Mouse (Mus musculus) liver, embryonic 15.5 days (tissue): ENCODE measurements around the gene Meis1. TPM values are rescaled to one million over a fixed set of nuclear protein-coding genes. Genes with fewer than 3 reads are reported as not detected.

Experiments
- ATAC-seq: fragments of 200-750 bp; cut with Nextera tagmentation; 2 replicates; pipeline ENCODE4 v1.8.0; 2017; ENCODE audit warnings: moderate number of reproducible peaks, mild to moderate bottlenecking, moderate library complexity; ENCODE audit not compliant: insufficient read depth
- H3K27ac ChIP-seq: fragments of 300-500 bp; sonication (generic); replicated peaks from 2 replicates; pipeline ENCODE4 v1.5.1; 2015; ENCODE audit warnings: mild to moderate bottlenecking, inconsistent platforms
- H3K27me3 ChIP-seq: fragments of 300-500 bp; sonication (generic); 2 replicates; pipeline ENCODE4 v1.6.1; 2015; ENCODE audit warnings: mild to moderate bottlenecking, inconsistent platforms
- H3K36me3 ChIP-seq: fragments of 300-500 bp; sonication (generic); replicated peaks from 2 replicates; pipeline ENCODE4 v1.6.1; 2015; ENCODE audit warnings: moderate library complexity, mild to moderate bottlenecking, inconsistent platforms
- H3K4me1 ChIP-seq: fragments of 300-500 bp; sonication (generic); replicated peaks from 2 replicates; pipeline ENCODE4 v1.6.1; 2015; ENCODE audit warnings: inconsistent platforms
- H3K4me2 ChIP-seq: fragments of 300-500 bp; sonication (generic); 2 replicates; pipeline ENCODE4 v1.6.1; 2015; ENCODE audit warnings: moderate library complexity, mild to moderate bottlenecking, inconsistent platforms
- H3K4me3 ChIP-seq: fragments of 300-500 bp; sonication (generic); replicated peaks from 2 replicates; pipeline ENCODE4 v1.5.1; 2015; ENCODE audit warnings: mild to moderate bottlenecking, inconsistent platforms
- H3K9ac ChIP-seq: fragments of 300-500 bp; sonication (generic); 2 replicates; pipeline ENCODE4 v1.6.1; 2015; ENCODE audit warnings: moderate library complexity, mild to moderate bottlenecking, inconsistent platforms
- H3K9me3 ChIP-seq: fragments of 300-500 bp; sonication (generic); replicated peaks from 2 replicates; pipeline ENCODE4 v1.6.1; 2016; ENCODE audit warnings: inconsistent platforms
- WGBS: fragments of 180-500 bp; shearing (Covaris S2); methylation state at CpG from one replicate; pipeline ENCODE4 v1.1.7; 2015; ENCODE audit warnings: mixed read lengths; ENCODE audit not compliant: insufficient replicate concordance; 5-methylcytosine and 5-hydroxymethylcytosine counted together
- polyA plus RNA-seq: library from polyadenylated mRNA; unstranded; fragments of >200 nt; fragmentation: Nextera tagmentation; extraction: Ambion mirVana; gene quantifications from 2 replicates; pipeline ENCODE4 v1.2.1, GENCODE M21; 2015

The Meis1 gene
- polyA plus RNA-seq, 1 experiment from 2014 or later, result 8.1 TPM

- no peaks in the 10 kb centered on the region for H3K9me3 ChIP-seq
- H3K27me3 ChIP-seq, result peaks cover 65% of the 10 kb centered on the region
- peak overlapping the region; percentile 49 for H3K4me3 ChIP-seq
- peak overlapping the region; percentile 67 for H3K4me2 ChIP-seq
- no peak overlapping the region for H3K9ac ChIP-seq
- no peak for ATAC-seq
- 11% methylated on average over 12 of the region's 12 CpGs for WGBS
- H3K27ac ChIP-seq, result no peak overlapping the region
- no peaks in the 10 kb centered on the region for H3K36me3 ChIP-seq
- no peaks in the 10 kb centered on the region for H3K4me1 ChIP-seq
Measured at GRCm38 (mm10) chr11:19014113-19014440, 4.7 kb downstream of the Meis1 start.

GRCm38 (mm10) chr11:19013141-19014112 lies 5.4 kb downstream of the Meis1 start:
- no peak for ATAC-seq
- Histone ChIP-seq H3K9ac (no peak overlapping the region), H3K9me3 (no peaks in the 10 kb centered on the region), H3K4me1 (no peaks in the 10 kb centered on the region), H3K27me3 (peaks cover 58% of the 10 kb centered on the region), H3K4me2 (peak overlapping the region; percentile 67), H3K27ac (no peak overlapping the region), H3K36me3 (no peaks in the 10 kb centered on the region), H3K4me3 (peak overlapping the region; percentile 49)
- 26% methylated on average over 25 of the region's 25 CpGs for WGBS

GRCm38 (mm10) chr11:19012463-19013115 lies 6.2 kb downstream of the Meis1 start:
- ATAC-seq, result no peak
- Histone ChIP-seq H3K36me3 (no peaks in the 10 kb centered on the region), H3K9me3 (no peaks in the 10 kb centered on the region), H3K4me2 (no peak overlapping the region), H3K4me3 (no peak overlapping the region), H3K27me3 (peaks cover 52% of the 10 kb centered on the region), H3K9ac (no peak overlapping the region), H3K4me1 (no peaks in the 10 kb centered on the region), H3K27ac (no peak overlapping the region)
- 47% methylated on average over 2 of the region's 2 CpGs for WGBS

- Histone ChIP-seq H3K4me2 (no peak overlapping the region), H3K9me3 (no peaks in the 10 kb centered on the region), H3K4me1 (no peaks in the 10 kb centered on the region), H3K27me3 (peaks cover 47% of the 10 kb centered on the region), H3K27ac (no peak overlapping the region), H3K9ac (no peak overlapping the region), H3K4me3 (no peak overlapping the region), H3K36me3 (no peaks in the 10 kb centered on the region)
- no peak for ATAC-seq
- WGBS, result 52% methylated on average over 2 of the region's 2 CpGs
Measured at GRCm38 (mm10) chr11:19012001-19012400, 6.8 kb downstream of the Meis1 start.

- Histone ChIP-seq H3K9ac (no peak overlapping the region), H3K4me2 (no peak overlapping the region), H3K27ac (no peak overlapping the region), H3K9me3 (no peaks in the 10 kb centered on the region), H3K4me3 (no peak overlapping the region), H3K36me3 (no peaks in the 10 kb centered on the region), H3K27me3 (peaks cover 40% of the 10 kb centered on the region), H3K4me1 (no peaks in the 10 kb centered on the region)
- no peak for ATAC-seq
- 52% methylated on average over 9 of the region's 9 CpGs for WGBS
Measured at GRCm38 (mm10) chr11:19011108-19011805, 7.5 kb downstream of the Meis1 start.

GRCm38 (mm10) chr11:19010396-19010811 lies 8.4 kb downstream of the Meis1 start:
- Histone ChIP-seq H3K27me3 (peaks cover 31% of the 10 kb centered on the region), H3K9me3 (no peaks in the 10 kb centered on the region), H3K4me2 (no peak overlapping the region), H3K4me1 (no peaks in the 10 kb centered on the region), H3K36me3 (no peaks in the 10 kb centered on the region), H3K9ac (no peak overlapping the region), H3K4me3 (no peak overlapping the region), H3K27ac (no peak overlapping the region)
- 41% methylated on average over 14 of the region's 14 CpGs for WGBS
- no peak for ATAC-seq

- H3K4me3 ChIP-seq, result no peak overlapping the region
- no peak overlapping the region for H3K27ac ChIP-seq
- H3K4me2 ChIP-seq, result no peak overlapping the region
- no peaks in the 10 kb centered on the region for H3K36me3 ChIP-seq
- no peak overlapping the region for H3K9ac ChIP-seq
- H3K27me3 ChIP-seq, result peaks cover 25% of the 10 kb centered on the region
- no peaks in the 10 kb centered on the region for H3K4me1 ChIP-seq
- WGBS, result 53% methylated on average over 17 of the region's 17 CpGs
- no peak for ATAC-seq
- no peaks in the 10 kb centered on the region for H3K9me3 ChIP-seq
Measured at GRCm38 (mm10) chr11:19009536-19010395, 9.0 kb downstream of the Meis1 start.

GRCm38 (mm10) chr11:19008610-19009384 lies 10.0 kb downstream of the Meis1 start:
- WGBS, result 59% methylated on average over 13 of the region's 13 CpGs
- Histone ChIP-seq H3K4me2 (no peak overlapping the region), H3K9ac (no peak overlapping the region), H3K36me3 (no peaks in the 10 kb centered on the region), H3K27ac (no peak overlapping the region), H3K4me3 (no peak overlapping the region), H3K4me1 (no peaks in the 10 kb centered on the region), H3K9me3 (no peaks in the 10 kb centered on the region), H3K27me3 (peaks cover 15% of the 10 kb centered on the region)
- no peak for ATAC-seq

- no peaks in the 10 kb centered on the region for H3K4me1 ChIP-seq
- H3K9ac ChIP-seq, result no peak overlapping the region
- H3K36me3 ChIP-seq, result no peaks in the 10 kb centered on the region
- no peak overlapping the region for H3K27ac ChIP-seq
- H3K27me3 ChIP-seq, result peaks cover 5% of the 10 kb centered on the region; the same call in 1 of the 2 replicates
- ATAC-seq, result no peak
- WGBS, result 65% methylated on average over 45 of the region's 45 CpGs
- H3K4me3 ChIP-seq, result no peak overlapping the region
- H3K9me3 ChIP-seq, result no peaks in the 10 kb centered on the region
- H3K4me2 ChIP-seq, result no peak overlapping the region
Measured at GRCm38 (mm10) chr11:19007541-19008424, 11.0 kb downstream of the Meis1 start.
